Mouse (Mus musculus) neural tube, embryonic 14.5 days (tissue): Measurements from ENCODE around the gene Arl9. TPM values are rescaled to one million over a fixed set of nuclear protein-coding genes. Genes with fewer than 3 reads are reported as not detected.
"Not testable (repeated sequence)": the region's sequence is repeated elsewhere in the genome, so short reads cannot be mapped to it uniquely, and the experiment has no call there.

ENCODE experiments used
- ATAC-seq: fragments of 200-750 bp; cut with Nextera tagmentation; 2 replicates; pipeline ENCODE4 v1.8.0; 2017; ENCODE audit warnings: low read depth, mild to moderate bottlenecking, moderate TSS enrichment, moderate library complexity
- H3K27ac ChIP-seq: fragments of 300-500 bp; sonication (generic); 2 replicates; pipeline ENCODE4 v1.5.1; 2014; ENCODE audit warnings: low read depth, mild to moderate bottlenecking, control low read depth, low read length, moderate library complexity, mixed read lengths
- H3K27me3 ChIP-seq: fragments of 300-500 bp; sonication (generic); 2 replicates; pipeline ENCODE4 v1.6.1; 2014; ENCODE audit warnings: low read length; ENCODE audit not compliant: control insufficient read depth, insufficient read depth
- H3K36me3 ChIP-seq: fragments of 300-500 bp; sonication (generic); 2 replicates; pipeline ENCODE4 v1.6.1; 2014; ENCODE audit warnings: low read length, mixed read lengths; ENCODE audit not compliant: control insufficient read depth, insufficient read depth
- H3K4me1 ChIP-seq: fragments of 300-500 bp; sonication (generic); 2 replicates; pipeline ENCODE4 v1.6.1; 2014; ENCODE audit warnings: low read length; ENCODE audit not compliant: control insufficient read depth, insufficient read depth
- H3K4me2 ChIP-seq: fragments of 300-500 bp; sonication (generic); 2 replicates; pipeline ENCODE4 v1.6.1; 2014; ENCODE audit warnings: mild to moderate bottlenecking, low read depth, low read length, control low read depth
- H3K4me3 ChIP-seq: fragments of 300-500 bp; sonication (generic); 2 replicates; pipeline ENCODE4 v1.5.1; 2014; ENCODE audit warnings: low read depth, low read length, control low read depth, mixed read lengths
- H3K9ac ChIP-seq: fragments of 300-500 bp; sonication (generic); replicated peaks from 2 replicates; pipeline ENCODE4 v1.6.1; 2014; ENCODE audit warnings: low read depth, mild to moderate bottlenecking, control low read depth, low read length, mixed read lengths
- H3K9me3 ChIP-seq: fragments of 300-500 bp; sonication (generic); 2 replicates; pipeline ENCODE4 v1.6.1; 2016; ENCODE audit warnings: low read length; ENCODE audit not compliant: control insufficient read depth
- WGBS: fragments of 180-500 bp; shearing (Covaris S2); extraction: QIAGEN DNeasy Blood & Tissue Kit; methylation state at CpG from one replicate; pipeline ENCODE4 v1.1.7; 2014; 5-methylcytosine and 5-hydroxymethylcytosine counted together
- polyA plus RNA-seq: library from polyadenylated mRNA; unstranded; fragments of >200 nt; fragmentation: Nextera tagmentation; extraction: Ambion mirVana; gene quantifications from 2 replicates; pipeline ENCODE4 v1.2.1, GENCODE M21; 2014

Gene Arl9
- polyA plus RNA-seq, 1 experiment from 2014 or later: not detected

GRCm38 (mm10) chr5:77010352-77010751, 6.5 kb downstream of the Arl9 start:
- Histone ChIP-seq H3K27me3 (no peaks in the 10 kb centered on the region), H3K4me3 (no peak overlapping the region), H3K36me3 (no peaks in the 10 kb centered on the region), H3K27ac (no peak overlapping the region), H3K9ac (no peak overlapping the region), H3K9me3 (no peaks in the 10 kb centered on the region), H3K4me1 (no peaks in the 10 kb centered on the region), H3K4me2 (no peak overlapping the region)
- 93% methylated on average over 9 of the region's 9 CpGs for whole genome bisulfite sequencing
- ATAC-seq: no peak

- 73% methylated on average over 3 of the region's 3 CpGs for WGBS
Observed at GRCm38 (mm10) chr5:77011082-77011481, 7.2 kb downstream of the Arl9 start.

GRCm38 (mm10) chr5:77013171-77013570, 9.3 kb downstream of the Arl9 start:
- WGBS: 84% methylated on average over 3 of the region's 3 CpGs

More at GRCm38 (mm10) chr5:77011082-77011481, 7.2 kb downstream of the Arl9 start:
- Histone ChIP-seq H3K4me3 (no peak overlapping the region), H3K4me1 (no peaks in the 10 kb centered on the region), H3K9ac (no peak overlapping the region), H3K27ac (no peak overlapping the region), H3K4me2 (no peak overlapping the region), H3K9me3 (no peaks in the 10 kb centered on the region), H3K27me3 (no peaks in the 10 kb centered on the region), H3K36me3 (no peaks in the 10 kb centered on the region)
- ATAC-seq: no peak

GRCm38 (mm10) chr5:77015544-77016482, 12.0 kb downstream of the Arl9 start, which contains the start of gene Thegl:
Gene Thegl (plus strand): TSS chr5:77016023.
- 10% methylated on average over 57 of the region's 57 CpGs for WGBS
- no peaks in the 10 kb centered on the region for H3K36me3 ChIP-seq
- ATAC-seq: peak; percentile 99
- H3K9ac ChIP-seq: 0 out of 2 replicates have a peak within 1 kb of the TSS, but pooled peaks have one; percentile 21
- H3K4me3 ChIP-seq: peak within 1 kb of the TSS; percentile 54
- no peak within 1 kb of the TSS for H3K27ac ChIP-seq
- H3K9me3 ChIP-seq: no peaks in the 10 kb centered on the region
- H3K4me2 ChIP-seq: peak within 1 kb of the TSS; percentile 63
- no peaks in the 10 kb centered on the region for H3K27me3 ChIP-seq
- H3K4me1 ChIP-seq: no peaks in the 10 kb centered on the region

More at GRCm38 (mm10) chr5:77013171-77013570, 9.3 kb downstream of the Arl9 start:
- Histone ChIP-seq H3K4me3 (no peak overlapping the region), H3K4me2 (no peak overlapping the region), H3K27me3 (no peaks in the 10 kb centered on the region), H3K36me3 (no peaks in the 10 kb centered on the region), H3K4me1 (no peaks in the 10 kb centered on the region), H3K9me3 (no peaks in the 10 kb centered on the region), H3K27ac (no peak overlapping the region), H3K9ac (no peak overlapping the region)
- ATAC-seq: no peak

- ATAC-seq: no peak
Observed at GRCm38 (mm10) chr5:77028034-77028433, 24.2 kb downstream of the Arl9 start.

GRCm38 (mm10) chr5:77029735-77030134, 25.9 kb downstream of the Arl9 start:
- Histone ChIP-seq H3K9ac (no peak overlapping the region), H3K4me1 (no peaks in the 10 kb centered on the region), H3K27me3 (no peaks in the 10 kb centered on the region), H3K36me3 (no peaks in the 10 kb centered on the region), H3K9me3 (no peaks in the 10 kb centered on the region), H3K4me2 (no peak overlapping the region), H3K27ac (no peak overlapping the region), H3K4me3 (no peak overlapping the region)
- no peak for ATAC-seq
- WGBS: 80% methylated on average over 5 of the region's 5 CpGs

More at GRCm38 (mm10) chr5:77028034-77028433, 24.2 kb downstream of the Arl9 start:
- no peak overlapping the region for H3K4me3 ChIP-seq
- no peak overlapping the region for H3K4me2 ChIP-seq
- no peaks in the 10 kb centered on the region for H3K36me3 ChIP-seq
- H3K4me1 ChIP-seq: no peaks in the 10 kb centered on the region
- no peaks in the 10 kb centered on the region for H3K27me3 ChIP-seq
- H3K27ac ChIP-seq: no peak overlapping the region
- H3K9ac ChIP-seq: no peak overlapping the region
- 89% methylated on average over 3 of the region's 3 CpGs for WGBS
- no peaks in the 10 kb centered on the region for H3K9me3 ChIP-seq

- H3K27ac ChIP-seq, H3K9me3 ChIP-seq, H3K27me3 ChIP-seq, H3K4me3 ChIP-seq, H3K36me3 ChIP-seq, H3K9ac ChIP-seq, H3K4me1 ChIP-seq, H3K4me2 ChIP-seq: not testable (repeated sequence)
- ATAC-seq: peak; percentile 21; the same call in 1 of the 2 replicates
Observed at GRCm38 (mm10) chr5:77035101-77035500, 31.2 kb downstream of the Arl9 start.

- Histone ChIP-seq H3K4me1 (no peaks in the 10 kb centered on the region), H3K9me3 (no peaks in the 10 kb centered on the region), H3K27ac (no peak overlapping the region), H3K4me2 (no peak overlapping the region), H3K4me3 (no peak overlapping the region), H3K27me3 (no peaks in the 10 kb centered on the region), H3K36me3 (no peaks in the 10 kb centered on the region), H3K9ac (no peak overlapping the region)
- ATAC-seq: no peak
- WGBS: 87% methylated on average over 10 of the region's 10 CpGs
Observed at GRCm38 (mm10) chr5:77038451-77038850, 34.6 kb downstream of the Arl9 start.

GRCm38 (mm10) chr5:77039391-77039790, 35.5 kb downstream of the Arl9 start:
- Histone ChIP-seq H3K9ac (no peak overlapping the region), H3K9me3 (no peaks in the 10 kb centered on the region), H3K4me3 (no peak overlapping the region), H3K27ac (no peak overlapping the region), H3K4me1 (no peaks in the 10 kb centered on the region), H3K36me3 (no peaks in the 10 kb centered on the region), H3K27me3 (no peaks in the 10 kb centered on the region), H3K4me2 (no peak overlapping the region)
- ATAC-seq: no peak
